Mouse (Mus musculus) brain, embryonic 14.5 days (tissue): ENCODE measurements around the gene Gucd1. TPM values are rescaled to one million over a fixed set of nuclear protein-coding genes. Genes with fewer than 3 reads are reported as not detected.
A peak's percentile ranks its signal among the peaks of the same experiment; 100 is the strongest.

Experiments
- DNase-seq: peaks from one replicate; pipeline ENCODE4 v3.0.0-alpha.2; 2011; ENCODE audit warnings: low read depth
- CTCF ChIP-seq: fragments of 200-500 bp; IDR thresholded peaks from 2 replicates; pipeline ENCODE4 v1.5.1; 2012; ENCODE audit warnings: inconsistent platforms, mild to moderate bottlenecking, moderate library complexity, borderline replicate concordance; ENCODE audit not compliant: insufficient read depth, insufficient read length; ENCODE audit errors: extremely low read depth
- POLR2A ChIP-seq: fragments of 200-500 bp; IDR thresholded peaks from 2 replicates; pipeline ENCODE4 v1.6.1; 2012; ENCODE audit warnings: mild to moderate bottlenecking, inconsistent platforms, borderline replicate concordance; ENCODE audit not compliant: poor library complexity, insufficient read depth, insufficient read length, severe bottlenecking; ENCODE audit errors: extremely low read depth
- polyA plus RNA-seq: library from polyadenylated mRNA; depleted of rRNA; stranded (reverse); fragments of >200 nt; gene quantifications from 2 replicates; pipeline ENCODE4 v1.2.3, GENCODE M21; 2012

The Gucd1 gene
- polyA plus RNA-seq, 1 experiment: 33.2 TPM

- TF ChIP-seq POLR2A (no peak), CTCF (no peak)
- DNase-seq: no peak
Measured at GRCm38 (mm10) chr10:75327081-75327480, 190.7 kb downstream of the Gucd1 start.

GRCm38 (mm10) chr10:75326553-75326952 lies 191.2 kb downstream of the Gucd1 start:
- no peak for TF ChIP-seq POLR2A
- TF ChIP-seq CTCF: no peak
- no peak for DNase-seq

- DNase-seq: no peak
- TF ChIP-seq CTCF (no peak), POLR2A (no peak)
Measured at GRCm38 (mm10) chr10:75325821-75326220, 192.0 kb downstream of the Gucd1 start.

GRCm38 (mm10) chr10:75324391-75324790 lies 193.4 kb downstream of the Gucd1 start:
- TF ChIP-seq CTCF (no peak), POLR2A (no peak)
- no peak for DNase-seq

- TF ChIP-seq POLR2A: no peak
- TF ChIP-seq CTCF: no peak
- DNase-seq: no peak
Measured at GRCm38 (mm10) chr10:75323986-75324385, 193.8 kb downstream of the Gucd1 start.

GRCm38 (mm10) chr10:75322966-75323365 lies 194.8 kb downstream of the Gucd1 start:
- DNase-seq: no peak
- TF ChIP-seq CTCF (no peak), POLR2A (no peak)

- TF ChIP-seq POLR2A (no peak), CTCF (no peak)
- DNase-seq: no peak
Measured at GRCm38 (mm10) chr10:75320321-75320720, 197.5 kb downstream of the Gucd1 start.

GRCm38 (mm10) chr10:75318206-75318605 lies 199.6 kb downstream of the Gucd1 start:
- DNase-seq: no peak

GRCm38 (mm10) chr10:75316908-75317761 lies 200.6 kb downstream of the Gucd1 start:
- DNase-seq: peak; percentile 58
- no peak for TF ChIP-seq POLR2A
- peak; percentile 69 for TF ChIP-seq CTCF

More at GRCm38 (mm10) chr10:75318206-75318605, 199.6 kb downstream of the Gucd1 start:
- no peak for TF ChIP-seq CTCF
- no peak for TF ChIP-seq POLR2A

- TF ChIP-seq POLR2A (no peak), CTCF (no peak)
Measured at GRCm38 (mm10) chr10:75316872-75316907, 201.1 kb downstream of the Gucd1 start, which contains the start of gene Adora2a. Gene Adora2a, plus strand, starts transcription at chr10:75316877.

GRCm38 (mm10) chr10:75316472-75316871 lies 201.3 kb downstream of the Gucd1 start:
- TF ChIP-seq POLR2A: no peak
- no peak for TF ChIP-seq CTCF
- peak; percentile 20 for DNase-seq

More at GRCm38 (mm10) chr10:75316872-75316907, 201.1 kb downstream of the Gucd1 start, which contains the start of gene Adora2a:
- DNase-seq: no peak

GRCm38 (mm10) chr10:75315756-75316155 lies 202.0 kb downstream of the Gucd1 start:
- DNase-seq: peak; percentile 33
- no peak for TF ChIP-seq POLR2A
- no peak for TF ChIP-seq CTCF
